Mouse (Mus musculus) liver, embryonic 13.5 days (tissue): ENCODE measurements around the gene Hilpda. TPM values are rescaled to one million over a fixed set of nuclear protein-coding genes. Genes with fewer than 3 reads are reported as not detected.

Experiments
- ATAC-seq: fragments of 200-750 bp; cut with Nextera tagmentation; 2 replicates; pipeline ENCODE4 v1.8.0; 2017; ENCODE audit warnings: low read depth, mild to moderate bottlenecking, moderate number of reproducible peaks, moderate library complexity
- DNase-seq: peaks from one replicate; pipeline ENCODE4 v3.0.0; 2022
- H3K27ac ChIP-seq: fragments of 300-500 bp; sonication (generic); 2 replicates; pipeline ENCODE4 v1.5.1; 2015; ENCODE audit warnings: moderate library complexity, mild to moderate bottlenecking, inconsistent platforms
- H3K27me3 ChIP-seq: fragments of 300-500 bp; sonication (generic); 2 replicates; pipeline ENCODE4 v1.6.1; 2015; ENCODE audit warnings: mild to moderate bottlenecking, inconsistent platforms
- H3K36me3 ChIP-seq: fragments of 300-500 bp; sonication (generic); 2 replicates; pipeline ENCODE4 v1.6.1; 2015; ENCODE audit warnings: mild to moderate bottlenecking, inconsistent platforms
- H3K4me1 ChIP-seq: fragments of 300-500 bp; sonication (generic); replicated peaks from 2 replicates; pipeline ENCODE4 v1.6.1; 2015; ENCODE audit warnings: inconsistent platforms
- H3K4me2 ChIP-seq: fragments of 300-500 bp; sonication (generic); 2 replicates; pipeline ENCODE4 v1.6.1; 2015; ENCODE audit warnings: inconsistent platforms, mild to moderate bottlenecking, moderate library complexity
- H3K4me3 ChIP-seq: fragments of 300-500 bp; sonication (generic); replicated peaks from 2 replicates; pipeline ENCODE4 v1.5.1; 2015; ENCODE audit warnings: mild to moderate bottlenecking, inconsistent platforms
- H3K9ac ChIP-seq: fragments of 300-500 bp; sonication (generic); 2 replicates; pipeline ENCODE4 v1.6.1; 2015; ENCODE audit warnings: mild to moderate bottlenecking, inconsistent platforms
- H3K9me3 ChIP-seq: fragments of 300-500 bp; sonication (generic); replicated peaks from 2 replicates; pipeline ENCODE4 v1.6.1; 2016; ENCODE audit warnings: inconsistent platforms
- WGBS: fragments of 180-500 bp; shearing (Covaris S2); methylation state at CpG from one replicate; pipeline ENCODE4 v1.1.7; 2015; ENCODE audit not compliant: insufficient replicate concordance; 5-methylcytosine and 5-hydroxymethylcytosine counted together
- polyA plus RNA-seq: library from polyadenylated mRNA; unstranded; fragments of >200 nt; fragmentation: Nextera tagmentation; extraction: Ambion mirVana; gene quantifications from 2 replicates; pipeline ENCODE4 v1.2.1, GENCODE M21; 2015

Gene Hilpda
- polyA plus RNA-seq, 1 experiment from 2014 or later = 18.6 TPM

GRCm38 (mm10) chr6:29308846-29309605 is 36.7 kb downstream of the Hilpda start:
- H3K4me3 ChIP-seq = no peak overlapping the region
- H3K27me3 ChIP-seq = no peaks in the 10 kb centered on the region
- ATAC-seq = no peak
- H3K4me1 ChIP-seq = no peaks in the 10 kb centered on the region
- no peak for DNase-seq
- no peak overlapping the region for H3K27ac ChIP-seq
- no peak overlapping the region for H3K4me2 ChIP-seq
- H3K9me3 ChIP-seq = no peaks in the 10 kb centered on the region
- WGBS = 72% methylated on average over 16 of the region's 16 CpGs
- no peak overlapping the region for H3K9ac ChIP-seq
- H3K36me3 ChIP-seq = no peaks in the 10 kb centered on the region

GRCm38 (mm10) chr6:29313690-29314202 is 41.5 kb downstream of the Hilpda start:
- Histone ChIP-seq H3K4me3 (no peak overlapping the region), H3K27ac (no peak overlapping the region), H3K27me3 (no peaks in the 10 kb centered on the region), H3K36me3 (no peaks in the 10 kb centered on the region), H3K9me3 (no peaks in the 10 kb centered on the region), H3K9ac (no peak overlapping the region), H3K4me1 (no peaks in the 10 kb centered on the region), H3K4me2 (no peak overlapping the region)
- ATAC-seq (no peak), DNase-seq (no peak)
- 60% methylated on average over 14 of the region's 14 CpGs for WGBS

GRCm38 (mm10) chr6:29317286-29317685 is 45.0 kb downstream of the Hilpda start:
- ATAC-seq (no peak), DNase-seq (no peak)
- Histone ChIP-seq H3K9me3 (no peaks in the 10 kb centered on the region), H3K27me3 (no peaks in the 10 kb centered on the region), H3K9ac (no peak overlapping the region), H3K27ac (no peak overlapping the region), H3K4me3 (no peak overlapping the region), H3K4me2 (no peak overlapping the region), H3K4me1 (no peaks in the 10 kb centered on the region), H3K36me3 (no peaks in the 10 kb centered on the region)
- WGBS = 44% methylated on average over 2 of the region's 2 CpGs

- Histone ChIP-seq H3K4me2 (no peak overlapping the region), H3K27ac (no peak overlapping the region), H3K4me1 (no peaks in the 10 kb centered on the region), H3K9ac (no peak overlapping the region), H3K9me3 (no peaks in the 10 kb centered on the region), H3K27me3 (no peaks in the 10 kb centered on the region), H3K4me3 (no peak overlapping the region), H3K36me3 (no peaks in the 10 kb centered on the region)
- DNase-seq = no peak
- no peak for ATAC-seq
- 53% methylated on average over 3 of the region's 3 CpGs for WGBS
These were observed 45.7 kb downstream of the Hilpda start for GRCm38 (mm10) chr6:29317941-29318340.

GRCm38 (mm10) chr6:29318879-29319278 is 46.6 kb downstream of the Hilpda start, which contains the start of gene Fam71f1:
Gene Fam71f1 (plus strand): TSS chr6:29319140.
- no peak for ATAC-seq
- no peak within 1 kb of the TSS for H3K9ac ChIP-seq
- H3K36me3 ChIP-seq = no peaks in the 10 kb centered on the region
- H3K9me3 ChIP-seq = no peaks in the 10 kb centered on the region
- no peak within 1 kb of the TSS for H3K27ac ChIP-seq
- no peak within 1 kb of the TSS for H3K4me2 ChIP-seq
- no peak for DNase-seq
- H3K27me3 ChIP-seq = no peaks in the 10 kb centered on the region
- H3K4me1 ChIP-seq = no peaks in the 10 kb centered on the region
- H3K4me3 ChIP-seq = no peak within 1 kb of the TSS
- WGBS = 29% methylated on average over 5 of the region's 5 CpGs

- DNase-seq (no peak), ATAC-seq (no peak)
- WGBS = 57% methylated on average over 6 of the region's 6 CpGs
- no peaks in the 10 kb centered on the region for H3K36me3 ChIP-seq
- H3K4me3 ChIP-seq = no peak overlapping the region
- no peak overlapping the region for H3K27ac ChIP-seq
- H3K9me3 ChIP-seq = no peaks in the 10 kb centered on the region
- H3K4me1 ChIP-seq = no peaks in the 10 kb centered on the region
- H3K27me3 ChIP-seq = 0 out of 2 replicates have a peak, but pooled peaks cover 2% of the 10 kb centered on the region
- H3K9ac ChIP-seq = no peak overlapping the region
- H3K4me2 ChIP-seq = no peak overlapping the region
These were observed 49.3 kb downstream of the Hilpda start for GRCm38 (mm10) chr6:29321586-29321985.

- 76% methylated on average over 7 of the region's 7 CpGs for WGBS
- Histone ChIP-seq H3K27me3 (0 out of 2 replicates have a peak, but pooled peaks cover 5% of the 10 kb centered on the region), H3K4me2 (no peak overlapping the region)
These were observed 49.9 kb downstream of the Hilpda start for GRCm38 (mm10) chr6:29322147-29322546.

GRCm38 (mm10) chr6:29322735-29323134 is 50.4 kb downstream of the Hilpda start:
- ATAC-seq (no peak), DNase-seq (no peak)
- Histone ChIP-seq H3K27me3 (peaks cover 10% of the 10 kb centered on the region; the same call in 1 of the 2 replicates), H3K4me2 (no peak overlapping the region), H3K4me1 (no peaks in the 10 kb centered on the region), H3K27ac (no peak overlapping the region), H3K9ac (no peak overlapping the region), H3K4me3 (no peak overlapping the region), H3K36me3 (no peaks in the 10 kb centered on the region), H3K9me3 (no peaks in the 10 kb centered on the region)
- WGBS = 50% methylated on average over 4 of the region's 4 CpGs

More at GRCm38 (mm10) chr6:29322147-29322546, 49.9 kb downstream of the Hilpda start:
- Histone ChIP-seq H3K4me3 (no peak overlapping the region), H3K4me1 (no peaks in the 10 kb centered on the region), H3K36me3 (no peaks in the 10 kb centered on the region), H3K9ac (no peak overlapping the region), H3K27ac (no peak overlapping the region), H3K9me3 (no peaks in the 10 kb centered on the region)
- ATAC-seq = no peak
- no peak for DNase-seq

Other genes starting within 250 kb of the Hilpda start
- not detected in 2 replicates for gene Lep, start 212.3 kb upstream of the Hilpda start, polyA plus RNA-seq
- gene Rbm28, start 107.5 kb upstream of the Hilpda start, polyA plus RNA-seq = 15.2 and 19.5 TPM in 2 replicates
- gene Prrt4, start 92.9 kb upstream of the Hilpda start, polyA plus RNA-seq = 0.05 and 0.06 TPM in 2 replicates
- 9.5 and 10.0 TPM in 2 replicates for gene Impdh1, start 56.1 kb upstream of the Hilpda start, polyA plus RNA-seq
- 0.10 and 0.12 TPM in 2 replicates for gene Fam71f2, start 7.1 kb downstream of the Hilpda start, polyA plus RNA-seq
- gene Fam71f1, start 46.7 kb downstream of the Hilpda start, polyA plus RNA-seq = not detected in 2 replicates
- gene Calu, start 75.6 kb downstream of the Hilpda start, polyA plus RNA-seq = 95.5 and 121 TPM in 2 replicates
- gene Opn1sw, start 116.0 kb downstream of the Hilpda start, polyA plus RNA-seq = 0.10 TPM in 1 of 2 replicates, not detected in the other
- gene Ccdc136, start 123.8 kb downstream of the Hilpda start, polyA plus RNA-seq = 0.62 and 0.64 TPM in 2 replicates
- gene Flnc, start 160.8 kb downstream of the Hilpda start, polyA plus RNA-seq = 0.89 and 0.97 TPM in 2 replicates
- 132 and 152 TPM in 2 replicates for gene Atp6v1f, start 195.2 kb downstream of the Hilpda start, polyA plus RNA-seq
- gene Atp6v1fnb, start 198.9 kb downstream of the Hilpda start, polyA plus RNA-seq = not detected in 2 replicates
- gene Kcp, start 235.5 kb downstream of the Hilpda start, polyA plus RNA-seq = 1.5 and 1.6 TPM in 2 replicates